Mouse (Mus musculus): Measurements from ENCODE around the gene Matn1.
A peak's percentile ranks its signal among the peaks of the same experiment; 100 is the strongest.

Gene Matn1

GRCm38 (mm10) chr4:130944112-130944511, at the start of gene Matn1:
Gene Matn1 (plus strand): TSS chr4:130944385.
- DNase-seq = no peak

- DNase-seq = no peak
These were observed 48.5 kb upstream of the Matn1 start for GRCm38 (mm10) chr4:130895701-130896100.

GRCm38 (mm10) chr4:130896372-130896771, 47.8 kb upstream of the Matn1 start:
- peak in 1 of 2 experiments; percentile 25 for DNase-seq

GRCm38 (mm10) chr4:130899383-130899781, 44.8 kb upstream of the Matn1 start:
- no peak for DNase-seq

- peak; percentile 11 to 31 for DNase-seq
These were observed 44.3 kb upstream of the Matn1 start for GRCm38 (mm10) chr4:130899782-130900427.

- DNase-seq = no peak
These were observed 43.4 kb upstream of the Matn1 start for GRCm38 (mm10) chr4:130900746-130901145.

GRCm38 (mm10) chr4:130902289-130902781, 41.9 kb upstream of the Matn1 start:
- DNase-seq = no peak

- no peak for DNase-seq
These were observed 39.2 kb upstream of the Matn1 start for GRCm38 (mm10) chr4:130905025-130905424.

- DNase-seq = no peak
These were observed 38.3 kb upstream of the Matn1 start for GRCm38 (mm10) chr4:130905882-130906281.

- peak; percentile 13 to 52 for DNase-seq
These were observed 37.9 kb upstream of the Matn1 start for GRCm38 (mm10) chr4:130906296-130906695.

GRCm38 (mm10) chr4:130907200-130908069, 36.8 kb upstream of the Matn1 start:
- DNase-seq = no peak

- DNase-seq = no peak
These were observed 36.1 kb upstream of the Matn1 start for GRCm38 (mm10) chr4:130908133-130908532.

GRCm38 (mm10) chr4:130909167-130909874, 34.9 kb upstream of the Matn1 start:
- DNase-seq = no peak

- no peak for DNase-seq
These were observed 33.5 kb upstream of the Matn1 start for GRCm38 (mm10) chr4:130910666-130911065.

GRCm38 (mm10) chr4:130912626-130913025, 31.6 kb upstream of the Matn1 start:
- no peak for DNase-seq

- no peak for DNase-seq
These were observed 31.1 kb upstream of the Matn1 start, which contains the start of gene Laptm5 for GRCm38 (mm10) chr4:130913077-130913476. Gene Laptm5 (plus strand): TSS chr4:130913125.

GRCm38 (mm10) chr4:130913511-130913910, 30.7 kb upstream of the Matn1 start:
- DNase-seq = no peak

- DNase-seq = no peak
These were observed 30.2 kb upstream of the Matn1 start for GRCm38 (mm10) chr4:130914011-130914410.

GRCm38 (mm10) chr4:130914527-130914926, 29.7 kb upstream of the Matn1 start:
- DNase-seq = no peak

GRCm38 (mm10) chr4:130915006-130915667, 29.0 kb upstream of the Matn1 start:
- DNase-seq = no peak

- no peak for DNase-seq
These were observed 28.5 kb upstream of the Matn1 start for GRCm38 (mm10) chr4:130915668-130916035.

GRCm38 (mm10) chr4:130916639-130917038, 27.5 kb upstream of the Matn1 start:
- no peak for DNase-seq

GRCm38 (mm10) chr4:130917564-130917963, 26.6 kb upstream of the Matn1 start:
- DNase-seq = no peak
